9 mouse cellular contexts compared by ENCODE assay signal in genomic region chr7:63671904-63672303, GRCm38 (mm10).
A peak's percentile ranks its signal among the peaks of the same experiment; 100 is the strongest.
DNase-seq lines count a peak whose midpoint lies in the region; ATAC-seq lines count a peak whose summit lies in the region.
"Had no signal": no experiment of that assay in that cellular context is flagged by ENCODE, and none has a peak within 500 bp of the region (broad histone marks: within the 10 kb centered on the region; RNA-seq: fewer than 3 reads in every experiment).

No protein-coding gene starts in this region.

- H3K4me1 ChIP-seq in kidney, embryonic 14.5 days (ENCODE audit: control insufficient read depth, insufficient read depth, low read length), result 0 out of 2 replicates have a peak, but pooled peaks cover 6% of the 10 kb centered on the region
- H3K4me1 ChIP-seq in limb, embryonic 13.5 days, result peaks cover 14% of the 10 kb centered on the region
- peaks cover 3% of the 10 kb centered on the region; the same call in 1 of the 2 replicates for H3K4me1 ChIP-seq in neural tube, embryonic 11.5 days (ENCODE audit: control insufficient read depth, insufficient read depth, low read length)

- no peak overlapping the region for H3K4me3 ChIP-seq in kidney, embryonic 14.5 days (ENCODE audit: low read length)
- no peak overlapping the region for H3K4me3 ChIP-seq in limb, embryonic 13.5 days
- H3K4me3 ChIP-seq in neural tube, embryonic 11.5 days (ENCODE audit: low read depth, low read length), result no peak overlapping the region
- H3K4me3 ChIP-seq: embryonic facial prominence, embryonic 15.5 days had no signal

- H3K4me2 ChIP-seq in kidney, embryonic 14.5 days (replicated peaks; ENCODE audit: low read depth, low read length), result no peak overlapping the region
- no peak overlapping the region for H3K4me2 ChIP-seq in limb, embryonic 13.5 days (replicated peaks)
- no peak overlapping the region for H3K4me2 ChIP-seq in neural tube, embryonic 11.5 days (ENCODE audit: low read depth)
- H3K4me2 ChIP-seq: embryonic facial prominence, embryonic 15.5 days had no signal

- no peak overlapping the region for H3K9ac ChIP-seq in kidney, embryonic 14.5 days (ENCODE audit: low read depth, low read length)
- H3K9ac ChIP-seq in limb, embryonic 13.5 days, result no peak overlapping the region
- H3K9ac ChIP-seq in neural tube, embryonic 11.5 days (ENCODE audit: low read length), result no peak overlapping the region
- H3K9ac ChIP-seq: embryonic facial prominence, embryonic 15.5 days had no signal

- no peaks in the 10 kb centered on the region for H3K27me3 ChIP-seq in kidney, embryonic 14.5 days (ENCODE audit: control insufficient read depth, insufficient read depth, low read length)
- H3K27me3 ChIP-seq in limb, embryonic 13.5 days, result peaks cover 4% of the 10 kb centered on the region; the same call in 1 of the 2 replicates
- no peaks in the 10 kb centered on the region for H3K27me3 ChIP-seq in neural tube, embryonic 11.5 days (ENCODE audit: control insufficient read depth, insufficient read depth, low read length)
- H3K27me3 ChIP-seq: embryonic facial prominence, embryonic 15.5 days had no signal

- DNase-seq in urinary bladder, postnatal 25 days (ENCODE audit: low spot score), result peak; percentile 18
- no peak for DNase-seq in urinary bladder, adult 2 months (ENCODE audit: low spot score)
- DNase-seq in heart, adult 9 months (ENCODE audit: low spot score in 2 of 2), result peak; percentile 1 to 7
- peak; percentile 64 for DNase-seq in neural tube, embryonic 11.5 days (ENCODE audit: low spot score)
- DNase-seq in thymus, postnatal 14 days, result peak; percentile 25

- 21% methylated on average over 3 of the region's 3 CpGs for WGBS in kidney, embryonic 14.5 days
- WGBS in limb, embryonic 13.5 days, result 15% methylated on average over 3 of the region's 3 CpGs
- WGBS in neural tube, embryonic 11.5 days, result 19% methylated on average over 3 of the region's 3 CpGs

- no peaks in the 10 kb centered on the region for H3K9me3 ChIP-seq in kidney, embryonic 14.5 days (ENCODE audit: control insufficient read depth, low read length)
- no peaks in the 10 kb centered on the region for H3K9me3 ChIP-seq in limb, embryonic 13.5 days
- no peaks in the 10 kb centered on the region for H3K9me3 ChIP-seq in neural tube, embryonic 11.5 days (ENCODE audit: control insufficient read depth, low read length)
- H3K9me3 ChIP-seq: embryonic facial prominence, embryonic 15.5 days had no signal

- no peak overlapping the region for H3K27ac ChIP-seq in kidney, embryonic 14.5 days (ENCODE audit: low read depth, low read length)
- H3K27ac ChIP-seq in limb, embryonic 13.5 days, result no peak overlapping the region
- H3K27ac ChIP-seq in neural tube, embryonic 11.5 days (ENCODE audit: low read depth, low read length), result no peak overlapping the region
- H3K27ac ChIP-seq: embryonic facial prominence, embryonic 15.5 days had no signal

- ATAC-seq in common myeloid progenitor, adult 5-6 weeks (replicated peaks; ENCODE audit: low read depth, poor library complexity, severe bottlenecking), result peak; percentile 81
- peak; percentile 91 for ATAC-seq in kidney, embryonic 14.5 days (ENCODE audit: low FRiP score, low TSS enrichment)
- peak; percentile 42; the same call in 1 of the 2 replicates for ATAC-seq in limb, embryonic 13.5 days (ENCODE audit: low FRiP score, low read depth)
- peak; percentile 66 for ATAC-seq in neural tube, embryonic 11.5 days (ENCODE audit: insufficient read depth, low FRiP score, low TSS enrichment)

- H3K36me3 ChIP-seq in kidney, embryonic 14.5 days (ENCODE audit: control insufficient read depth, insufficient read depth, low read length), result no peaks in the 10 kb centered on the region
- no peaks in the 10 kb centered on the region for H3K36me3 ChIP-seq in limb, embryonic 13.5 days
- no peaks in the 10 kb centered on the region for H3K36me3 ChIP-seq in neural tube, embryonic 11.5 days (ENCODE audit: control insufficient read depth, insufficient read depth, low read length)
- H3K36me3 ChIP-seq: embryonic facial prominence, embryonic 15.5 days had no signal
